Mouse (Mus musculus) heart, embryonic 10.5 days (tissue): Measurements from ENCODE around the gene Polr1a. TPM values are rescaled to one million over a fixed set of nuclear protein-coding genes. Genes with fewer than 3 reads are reported as not detected.

ENCODE experiments used
- DNase-seq: peaks from one replicate; pipeline ENCODE4 v3.0.0-alpha.2; 2017; ENCODE audit warnings: low spot score
- H3K27ac ChIP-seq: fragments of 300-500 bp; sonication (generic); 2 replicates; pipeline ENCODE4 v1.5.1; 2016; ENCODE audit warnings: mild to moderate bottlenecking
- H3K27me3 ChIP-seq: fragments of 300-500 bp; sonication (generic); 2 replicates; pipeline ENCODE4 v1.6.1; 2016; ENCODE audit warnings: mild to moderate bottlenecking; ENCODE audit not compliant: poor library complexity, insufficient read depth, severe bottlenecking
- H3K36me3 ChIP-seq: fragments of 300-500 bp; sonication (generic); 2 replicates; pipeline ENCODE4 v1.6.1; 2016; ENCODE audit warnings: mild to moderate bottlenecking, moderate library complexity
- H3K4me1 ChIP-seq: fragments of 300-500 bp; sonication (generic); 2 replicates; pipeline ENCODE4 v1.6.1; 2016; ENCODE audit warnings: mild to moderate bottlenecking
- H3K4me3 ChIP-seq: fragments of 300-500 bp; sonication (generic); 2 replicates; pipeline ENCODE4 v1.5.1; 2016; ENCODE audit warnings: mild to moderate bottlenecking, moderate library complexity
- H3K9me3 ChIP-seq: fragments of 300-500 bp; sonication (generic); 2 replicates; pipeline ENCODE4 v1.6.1; 2016; ENCODE audit warnings: mild to moderate bottlenecking, moderate library complexity
- WGBS: fragments of 180-500 bp; shearing (Covaris S2); methylation state at CpG from one replicate; pipeline ENCODE4 v1.1.7; 2016; 5-methylcytosine and 5-hydroxymethylcytosine counted together
- polyA plus RNA-seq: library from polyadenylated mRNA; unstranded; fragments of >200 nt; fragmentation: Nextera tagmentation; extraction: Ambion mirVana; gene quantifications from 2 replicates; pipeline ENCODE4 v1.2.1, GENCODE M21; 2016

The Polr1a gene
- polyA plus RNA-seq, 1 experiment from 2014 or later, result 40.0 TPM

DNA sequence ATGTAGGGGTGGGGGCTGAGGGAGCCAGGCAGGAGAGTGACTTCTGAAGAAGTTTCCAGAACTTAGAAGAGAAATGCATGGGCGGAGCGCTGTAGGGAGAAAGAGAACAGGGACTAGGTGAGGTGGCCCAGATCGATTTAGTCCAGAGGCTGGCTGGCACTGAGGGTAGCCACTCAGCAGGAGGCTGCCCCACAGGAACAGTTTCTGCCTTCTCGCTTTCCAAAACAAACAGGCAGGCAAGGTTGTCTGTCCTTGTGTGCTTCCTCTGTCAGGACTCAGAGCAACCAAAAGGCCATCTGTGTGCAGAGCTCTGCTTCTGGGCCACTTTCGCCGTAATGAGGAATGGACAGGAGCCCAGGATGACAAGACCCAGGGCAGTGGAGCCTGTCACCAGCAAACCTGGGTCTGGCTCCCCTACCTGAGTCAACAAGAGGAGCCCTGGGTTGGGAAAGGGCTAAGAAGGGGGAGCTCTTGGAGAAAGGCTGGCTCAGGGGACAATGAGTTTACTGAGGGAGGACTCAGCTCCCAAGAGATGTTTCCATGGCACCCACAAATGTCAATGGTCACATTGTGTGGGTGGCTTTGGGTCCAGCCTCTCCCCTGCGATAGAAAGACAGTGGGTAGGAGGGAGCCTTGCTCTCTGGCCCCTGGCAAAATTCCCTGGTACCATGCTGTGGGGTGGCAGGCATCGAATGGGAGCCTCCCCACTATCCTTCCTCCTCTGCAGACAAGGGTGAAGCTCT lies 82.5 kb downstream of the Polr1a start:
- Histone ChIP-seq H3K27ac (peak overlapping the region; percentile 76), H3K4me1 (peaks cover 45% of the 10 kb centered on the region), H3K36me3 (no peaks in the 10 kb centered on the region), H3K4me3 (no peak overlapping the region), H3K9me3 (no peaks in the 10 kb centered on the region), H3K27me3 (no peaks in the 10 kb centered on the region)
- DNase-seq, result no peak
- 50% methylated on average over 8 of the region's 8 CpGs for WGBS

GRCm38 (mm10) chr6:71991933-71992325 lies 83.1 kb downstream of the Polr1a start:
- Histone ChIP-seq H3K4me3 (no peak overlapping the region), H3K9me3 (no peaks in the 10 kb centered on the region), H3K27ac (peak overlapping the region; percentile 76), H3K4me1 (peaks cover 45% of the 10 kb centered on the region), H3K36me3 (no peaks in the 10 kb centered on the region), H3K27me3 (no peaks in the 10 kb centered on the region)
- no peak for DNase-seq
- 86% methylated on average over 2 of the region's 2 CpGs for WGBS

DNA sequence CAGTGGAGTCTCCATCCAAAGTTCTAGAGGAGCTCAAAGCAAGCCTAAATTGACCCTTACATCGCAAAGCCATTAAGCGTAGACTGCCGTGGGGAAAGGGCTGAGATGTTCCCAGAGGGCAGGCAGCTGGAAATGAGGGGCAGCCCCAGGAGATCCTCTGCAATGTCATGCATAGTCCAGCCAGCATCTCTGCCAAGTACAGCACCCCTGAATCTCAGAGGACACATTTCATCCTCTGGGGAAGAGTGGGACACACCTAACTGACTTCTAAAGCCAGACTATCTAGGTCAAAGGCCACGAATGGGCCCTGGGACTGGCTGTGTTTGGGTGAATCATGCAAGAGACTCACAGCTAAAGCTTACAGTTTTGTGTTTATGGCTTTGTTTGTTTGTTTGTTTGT lies 85.2 kb downstream of the Polr1a start:
- no peak for DNase-seq
- Histone ChIP-seq H3K4me3 (no peak overlapping the region), H3K36me3 (no peaks in the 10 kb centered on the region)

GRCm38 (mm10) chr6:71995081-71995480 lies 86.2 kb downstream of the Polr1a start:
- no peaks in the 10 kb centered on the region for H3K9me3 ChIP-seq
- H3K4me1 ChIP-seq, result peaks cover 24% of the 10 kb centered on the region
- H3K27me3 ChIP-seq, result no peaks in the 10 kb centered on the region
- H3K27ac ChIP-seq, result no peak overlapping the region
- H3K36me3 ChIP-seq, result no peaks in the 10 kb centered on the region
- H3K4me3 ChIP-seq, result no peak overlapping the region
- WGBS, result 80% methylated on average over 3 of the region's 3 CpGs
- DNase-seq, result no peak

More for the DNA sequence above, 85.2 kb downstream of the Polr1a start:
- no peak overlapping the region for H3K27ac ChIP-seq
- no peaks in the 10 kb centered on the region for H3K27me3 ChIP-seq
- WGBS, result 81% methylated on average over 4 of the region's 4 CpGs
- H3K9me3 ChIP-seq, result no peaks in the 10 kb centered on the region
- peaks cover 31% of the 10 kb centered on the region for H3K4me1 ChIP-seq

DNA sequence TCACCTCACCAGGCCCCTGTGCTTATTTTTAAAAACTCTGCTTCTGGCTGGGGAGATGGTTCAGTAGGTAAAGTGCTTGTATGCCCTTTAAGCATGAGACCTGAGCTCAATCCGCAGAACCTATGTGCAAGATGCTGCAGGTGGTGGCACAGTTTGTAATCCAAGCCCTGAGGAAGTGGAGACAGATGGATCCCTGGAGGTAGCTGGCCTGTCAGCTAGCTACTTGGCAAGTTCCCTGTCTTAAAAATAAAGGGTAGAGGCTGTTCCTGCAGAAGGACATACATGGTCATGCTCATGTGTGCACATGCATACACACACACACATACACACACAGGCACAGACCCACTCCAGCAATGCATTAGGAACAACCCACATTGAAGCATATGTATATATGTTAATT lies 88.4 kb downstream of the Polr1a start:
- Histone ChIP-seq H3K9me3 (no peaks in the 10 kb centered on the region), H3K4me1 (0 out of 2 replicates have a peak, but pooled peaks cover 4% of the 10 kb centered on the region), H3K27me3 (no peaks in the 10 kb centered on the region), H3K27ac (no peak overlapping the region), H3K4me3 (no peak overlapping the region), H3K36me3 (no peaks in the 10 kb centered on the region)
- 84% methylated on average over 1 of the region's 1 CpGs for WGBS
- no peak for DNase-seq

- Histone ChIP-seq H3K36me3 (no peaks in the 10 kb centered on the region), H3K27ac (no peak overlapping the region), H3K27me3 (no peaks in the 10 kb centered on the region), H3K4me3 (no peak overlapping the region), H3K9me3 (no peaks in the 10 kb centered on the region), H3K4me1 (no peaks in the 10 kb centered on the region)
- DNase-seq, result no peak
- WGBS, result 83% methylated on average over 11 of the region's 11 CpGs
These were observed 91.2 kb downstream of the Polr1a start for GRCm38 (mm10) chr6:71999917-72000512.

DNA sequence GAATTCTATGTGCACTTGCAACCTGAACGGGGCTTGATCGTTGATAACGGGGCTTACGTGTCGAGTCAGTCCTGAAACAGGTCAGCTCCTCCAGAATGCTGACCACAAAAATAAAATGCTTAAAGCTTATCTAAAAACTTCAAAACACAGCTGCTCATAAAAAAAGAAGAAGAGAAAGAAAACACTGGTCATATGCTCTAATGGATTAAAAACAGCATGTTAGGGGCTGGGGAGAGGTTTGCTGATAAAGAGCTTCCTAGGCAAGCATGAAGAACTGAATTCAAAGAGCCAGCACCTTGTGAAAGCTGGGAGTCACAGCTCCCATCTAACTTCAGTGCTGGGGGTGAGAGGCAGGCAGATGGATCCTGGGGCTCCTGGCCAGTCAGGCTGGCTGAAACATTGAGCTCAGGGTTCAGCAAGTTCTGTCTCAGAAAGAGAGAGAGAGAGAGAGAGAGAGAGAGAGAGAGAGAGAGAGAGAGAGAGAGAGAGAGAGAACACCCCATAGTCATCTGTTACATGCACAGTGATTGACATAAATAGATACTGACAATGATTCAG lies 92.4 kb downstream of the Polr1a start:
- H3K36me3 ChIP-seq, result no peaks in the 10 kb centered on the region
- H3K4me3 ChIP-seq, result no peak overlapping the region
- 74% methylated on average over 5 of the region's 5 CpGs for WGBS
- DNase-seq, result no peak
- no peaks in the 10 kb centered on the region for H3K4me1 ChIP-seq
- H3K27me3 ChIP-seq, result no peaks in the 10 kb centered on the region
- no peaks in the 10 kb centered on the region for H3K9me3 ChIP-seq
- H3K27ac ChIP-seq, result no peak overlapping the region

- Histone ChIP-seq H3K9me3 (no peaks in the 10 kb centered on the region), H3K27me3 (no peaks in the 10 kb centered on the region)
- 75% methylated on average over 3 of the region's 3 CpGs for WGBS
These were observed 98.8 kb downstream of the Polr1a start for GRCm38 (mm10) chr6:72007411-72008212.

DNA sequence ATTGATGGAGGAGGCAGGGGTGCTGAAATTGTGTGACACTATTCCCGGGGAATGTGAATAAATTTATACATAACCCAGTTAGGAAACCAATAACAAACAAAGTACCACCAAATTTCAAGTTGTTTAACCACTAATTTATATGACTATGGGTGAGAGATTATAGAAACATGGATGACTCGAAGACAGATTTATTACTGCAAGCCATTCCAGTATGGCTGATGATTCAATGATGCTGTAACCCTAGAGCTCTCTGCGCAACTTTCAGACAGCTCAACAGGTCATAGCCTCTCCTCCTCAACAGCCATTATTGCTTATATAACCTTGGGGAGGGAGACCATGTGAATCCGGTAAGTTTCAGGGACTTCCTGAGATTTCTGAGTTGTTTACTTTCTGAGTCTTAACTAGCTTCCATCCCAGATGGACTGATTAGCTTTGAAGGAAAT lies 99.4 kb downstream of the Polr1a start:
- no peak overlapping the region for H3K4me3 ChIP-seq
- 89% methylated on average over 4 of the region's 4 CpGs for WGBS
- 0 out of 2 replicates have a peak, but pooled peaks cover 2% of the 10 kb centered on the region for H3K27me3 ChIP-seq
- no peaks in the 10 kb centered on the region for H3K36me3 ChIP-seq
- no peaks in the 10 kb centered on the region for H3K9me3 ChIP-seq
- no peak for DNase-seq
- H3K4me1 ChIP-seq, result no peaks in the 10 kb centered on the region
- no peak overlapping the region for H3K27ac ChIP-seq

More at GRCm38 (mm10) chr6:72007411-72008212, 98.8 kb downstream of the Polr1a start:
- Histone ChIP-seq H3K27ac (no peak overlapping the region), H3K4me1 (no peaks in the 10 kb centered on the region), H3K4me3 (no peak overlapping the region), H3K36me3 (no peaks in the 10 kb centered on the region)
- no peak for DNase-seq

DNA sequence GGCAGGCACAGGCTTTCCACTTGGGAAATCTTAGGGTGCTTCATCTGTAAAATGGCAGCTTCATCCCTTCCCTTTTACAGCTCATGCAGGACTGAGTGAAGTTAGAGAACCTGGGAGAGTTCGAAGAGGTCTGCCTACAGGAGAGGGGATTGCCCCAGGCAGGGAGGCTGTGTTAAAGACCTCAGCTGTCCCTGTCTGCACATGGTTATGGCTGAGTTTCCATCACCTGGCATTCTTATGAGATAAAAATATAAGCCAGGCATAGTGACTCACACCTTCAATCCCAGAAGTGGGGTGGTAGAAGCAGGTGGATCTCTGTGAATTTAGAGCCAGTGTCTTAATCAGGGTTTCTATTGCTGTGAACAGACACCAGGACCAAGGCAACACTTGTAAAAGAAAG lies 100.6 kb downstream of the Polr1a start:
- no peak for DNase-seq
- no peak overlapping the region for H3K27ac ChIP-seq
- H3K4me3 ChIP-seq, result no peak overlapping the region
- H3K36me3 ChIP-seq, result no peaks in the 10 kb centered on the region
- no peaks in the 10 kb centered on the region for H3K9me3 ChIP-seq
- H3K27me3 ChIP-seq, result 0 out of 2 replicates have a peak, but pooled peaks cover 4% of the 10 kb centered on the region
- H3K4me1 ChIP-seq, result no peaks in the 10 kb centered on the region
- WGBS, result 89% methylated on average over 1 of the region's 1 CpGs

- Histone ChIP-seq H3K9me3 (no peaks in the 10 kb centered on the region), H3K36me3 (no peaks in the 10 kb centered on the region), H3K27ac (no peak overlapping the region), H3K4me1 (no peaks in the 10 kb centered on the region), H3K27me3 (0 out of 2 replicates have a peak, but pooled peaks cover 4% of the 10 kb centered on the region), H3K4me3 (no peak overlapping the region)
- no peak for DNase-seq
- WGBS, result 60% methylated on average over 4 of the region's 4 CpGs
These were observed 105.2 kb downstream of the Polr1a start for GRCm38 (mm10) chr6:72014033-72014432.

- H3K9me3 ChIP-seq, result no peaks in the 10 kb centered on the region
These were observed 109.2 kb downstream of the Polr1a start for GRCm38 (mm10) chr6:72018052-72018451.

More at GRCm38 (mm10) chr6:72018052-72018451, 109.2 kb downstream of the Polr1a start:
- H3K4me1 ChIP-seq, result no peaks in the 10 kb centered on the region
- no peak for DNase-seq
- H3K27ac ChIP-seq, result no peak overlapping the region
- no peaks in the 10 kb centered on the region for H3K36me3 ChIP-seq
- no peak overlapping the region for H3K4me3 ChIP-seq
- 0 out of 2 replicates have a peak, but pooled peaks cover 3% of the 10 kb centered on the region for H3K27me3 ChIP-seq
- 81% methylated on average over 6 of the region's 6 CpGs for WGBS
